Mouse (Mus musculus) MEL-GATA-1-ER (cell line): ENCODE measurements around the gene Rab5if.
"Not testable (repeated sequence)": the region's sequence is repeated elsewhere in the genome, so short reads cannot be mapped to it uniquely, and the experiment has no call there.

Experiments used
- DNase-seq: peaks from one replicate; pipeline ENCODE4 v3.0.0-alpha.2; 2012; ENCODE audit warnings: low read depth; ENCODE audit errors: extremely low read depth

Gene Rab5if

DNA sequence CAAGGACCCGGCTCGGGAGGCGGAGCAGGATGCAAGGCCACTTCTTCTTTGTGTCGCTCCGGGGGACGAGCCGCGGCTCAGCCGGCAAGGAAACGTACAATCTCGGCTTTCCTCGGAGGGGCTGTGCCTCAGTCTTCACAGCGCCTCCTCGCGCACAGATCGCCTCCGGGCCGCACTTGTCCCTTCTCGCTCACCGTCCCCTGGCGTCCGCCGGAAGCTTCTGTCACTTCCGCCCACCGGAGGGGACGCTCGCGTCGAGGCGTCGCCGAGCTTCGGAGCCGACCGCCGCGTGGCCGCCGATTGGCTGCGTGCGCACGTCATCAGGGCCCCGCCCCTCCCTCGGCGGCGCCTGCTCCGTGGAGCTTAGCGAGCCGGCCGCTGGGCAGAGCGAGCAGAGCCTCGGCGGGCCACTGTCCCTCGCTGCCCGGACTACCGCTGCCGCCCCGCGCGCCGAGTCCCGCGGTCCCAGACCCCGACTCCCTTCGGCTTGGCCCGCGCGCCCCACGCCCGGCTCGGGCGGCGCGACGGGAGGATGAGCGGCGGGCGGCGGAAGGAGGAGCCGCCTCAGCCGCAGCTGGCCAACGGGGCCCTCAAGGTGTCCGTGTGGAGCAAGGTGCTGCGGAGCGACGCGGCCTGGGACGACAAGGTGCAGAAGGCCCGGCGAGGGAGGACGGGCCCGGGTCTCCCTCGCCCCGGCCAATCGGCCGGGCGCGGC lies at the start of gene Rab5if:
Gene Rab5if (plus strand): TSS at position 357 of the 715 bp plus-strand sequence.
- DNase-seq = peak; percentile 89

DNA sequence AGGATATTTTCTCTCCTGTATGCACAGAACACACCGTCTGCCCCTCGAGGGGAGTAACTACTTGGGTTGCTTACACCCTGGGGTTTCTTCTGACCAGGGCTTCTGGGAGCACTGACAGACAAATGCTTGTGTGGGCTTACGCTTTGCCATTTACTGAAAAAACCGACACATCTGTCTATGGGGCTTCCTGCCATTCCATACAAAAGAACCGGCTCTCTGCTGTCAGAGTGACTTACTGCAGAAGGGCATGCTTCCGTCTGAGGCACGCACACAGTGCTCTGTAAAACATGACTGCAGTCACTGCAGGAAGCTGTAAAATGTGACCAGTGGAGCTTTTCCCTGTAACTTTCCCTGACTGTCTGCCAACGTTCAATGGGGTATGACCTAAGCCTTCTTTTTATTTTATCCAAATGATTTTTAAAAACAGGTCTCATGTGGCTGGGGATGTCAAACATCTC lies 48.6 kb upstream of the Rab5if start:
- DNase-seq = no peak

DNA sequence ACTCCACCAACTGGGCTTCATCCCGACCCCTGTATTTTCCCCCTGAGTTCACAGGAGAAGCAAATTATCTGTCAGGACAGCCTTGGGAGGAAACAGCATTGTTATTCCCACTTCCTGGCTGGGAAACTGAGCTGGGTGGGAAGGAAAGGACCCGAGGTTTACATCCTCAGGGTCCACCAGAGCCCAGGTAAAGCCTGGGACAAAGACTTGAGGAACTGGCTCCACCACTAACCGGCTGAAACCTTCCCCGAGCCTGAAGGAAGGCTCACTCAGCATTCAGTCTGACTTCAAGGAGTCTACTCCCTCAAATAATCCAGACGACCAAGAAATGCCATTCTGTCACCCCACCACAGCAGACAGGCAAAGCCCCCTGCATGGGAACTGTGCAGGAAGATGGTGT lies 48.0 kb upstream of the Rab5if start:
- DNase-seq = no peak

DNA sequence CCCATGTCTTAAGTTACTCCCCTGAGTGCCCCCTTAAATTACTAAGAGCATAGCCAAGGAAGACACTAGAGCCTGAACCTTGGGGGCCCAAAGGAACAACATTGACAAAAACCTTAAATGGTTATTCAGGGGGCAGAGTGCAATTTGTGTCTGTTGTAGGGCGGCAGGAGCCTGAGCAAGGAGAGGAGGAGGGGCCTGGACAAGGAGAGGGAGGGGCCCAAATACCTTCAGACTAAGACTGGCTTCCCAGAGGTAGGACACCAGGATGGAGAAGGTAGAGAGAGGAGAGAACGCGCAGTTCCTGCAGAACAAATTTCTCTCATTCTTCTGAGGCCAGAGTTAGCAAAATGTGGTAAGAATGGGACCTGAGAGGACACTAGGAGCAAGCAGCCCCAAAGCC lies 47.5 kb upstream of the Rab5if start:
- DNase-seq = no peak

DNA sequence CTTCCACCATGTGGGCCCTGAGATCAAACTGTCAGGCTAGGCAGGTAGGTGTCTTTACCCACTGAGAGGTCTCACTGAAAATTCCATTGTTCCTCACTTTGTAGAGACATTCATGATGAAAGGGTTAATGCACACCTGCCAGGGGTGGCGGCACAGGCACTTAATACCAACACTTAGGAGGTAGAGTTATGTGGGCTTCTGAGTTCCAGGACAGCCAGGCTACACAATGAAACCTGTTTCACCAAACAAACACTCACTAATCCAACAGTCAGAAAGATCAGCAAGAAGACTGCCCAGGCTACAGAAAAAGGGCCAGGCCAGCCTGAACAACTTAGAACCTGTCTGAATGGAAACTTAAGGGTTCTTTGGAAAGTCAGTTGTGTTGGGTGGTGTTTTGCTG lies 46.8 kb upstream of the Rab5if start:
- DNase-seq = no peak

DNA sequence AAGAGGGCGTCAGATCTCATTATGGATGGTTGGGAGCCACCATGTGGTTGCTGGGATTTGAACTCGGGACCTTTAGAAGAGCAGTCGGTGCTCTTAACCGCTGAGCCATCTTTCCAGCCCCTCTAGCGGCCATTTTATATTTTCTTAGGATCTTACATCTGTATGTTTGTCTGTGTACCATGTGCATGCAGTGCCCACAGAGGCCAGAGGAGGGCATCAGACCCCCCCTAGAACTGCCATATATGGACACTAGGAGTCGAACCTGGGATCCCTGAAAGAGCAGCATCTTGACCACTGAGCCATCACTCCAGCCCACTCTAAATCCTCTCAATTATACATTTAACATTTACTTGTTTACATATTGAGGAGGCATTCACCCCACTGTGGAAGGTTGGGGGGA lies 37.8 kb upstream of the Rab5if start:
- DNase-seq = not testable (repeated sequence)

DNA sequence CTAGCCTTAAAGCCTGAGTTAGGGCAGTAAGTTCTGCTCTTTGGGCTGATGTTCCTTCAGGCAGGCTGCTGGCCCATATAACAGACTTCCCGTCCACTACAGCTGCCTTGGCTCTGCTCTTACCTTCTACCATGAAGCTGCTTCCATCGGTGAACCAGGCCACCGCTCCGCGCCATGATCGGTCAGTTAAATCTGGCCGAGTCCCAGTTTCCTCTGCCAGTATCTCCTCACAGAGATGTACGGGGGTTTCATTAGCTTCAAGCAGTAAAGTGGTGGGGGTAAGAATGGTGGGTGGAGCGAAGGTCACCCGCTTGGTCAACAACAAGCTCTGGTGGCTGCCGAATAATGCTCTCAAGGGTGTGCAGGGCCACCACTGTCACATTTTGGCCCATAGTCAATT lies 28.6 kb upstream of the Rab5if start:
- no peak for DNase-seq

DNA sequence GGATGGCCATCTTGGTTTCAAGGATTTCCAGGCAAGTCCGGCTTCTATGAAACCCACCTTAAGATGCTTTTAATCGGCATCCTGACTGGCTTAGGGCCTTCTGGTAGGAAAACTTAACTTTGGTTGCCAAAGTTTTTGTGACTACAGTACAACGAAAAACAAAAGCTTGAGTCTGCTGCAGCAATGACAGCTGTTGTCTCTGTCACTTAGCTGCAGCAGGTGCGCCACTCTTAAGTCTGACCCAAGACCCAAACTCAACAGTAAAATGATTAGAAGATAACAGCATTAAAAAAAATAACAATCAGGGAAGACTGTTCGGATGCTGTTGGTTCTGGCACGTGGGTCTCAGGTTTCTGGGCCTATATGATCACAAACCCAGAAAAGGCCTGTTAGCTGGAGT lies 24.1 kb upstream of the Rab5if start:
- DNase-seq = no peak

DNA sequence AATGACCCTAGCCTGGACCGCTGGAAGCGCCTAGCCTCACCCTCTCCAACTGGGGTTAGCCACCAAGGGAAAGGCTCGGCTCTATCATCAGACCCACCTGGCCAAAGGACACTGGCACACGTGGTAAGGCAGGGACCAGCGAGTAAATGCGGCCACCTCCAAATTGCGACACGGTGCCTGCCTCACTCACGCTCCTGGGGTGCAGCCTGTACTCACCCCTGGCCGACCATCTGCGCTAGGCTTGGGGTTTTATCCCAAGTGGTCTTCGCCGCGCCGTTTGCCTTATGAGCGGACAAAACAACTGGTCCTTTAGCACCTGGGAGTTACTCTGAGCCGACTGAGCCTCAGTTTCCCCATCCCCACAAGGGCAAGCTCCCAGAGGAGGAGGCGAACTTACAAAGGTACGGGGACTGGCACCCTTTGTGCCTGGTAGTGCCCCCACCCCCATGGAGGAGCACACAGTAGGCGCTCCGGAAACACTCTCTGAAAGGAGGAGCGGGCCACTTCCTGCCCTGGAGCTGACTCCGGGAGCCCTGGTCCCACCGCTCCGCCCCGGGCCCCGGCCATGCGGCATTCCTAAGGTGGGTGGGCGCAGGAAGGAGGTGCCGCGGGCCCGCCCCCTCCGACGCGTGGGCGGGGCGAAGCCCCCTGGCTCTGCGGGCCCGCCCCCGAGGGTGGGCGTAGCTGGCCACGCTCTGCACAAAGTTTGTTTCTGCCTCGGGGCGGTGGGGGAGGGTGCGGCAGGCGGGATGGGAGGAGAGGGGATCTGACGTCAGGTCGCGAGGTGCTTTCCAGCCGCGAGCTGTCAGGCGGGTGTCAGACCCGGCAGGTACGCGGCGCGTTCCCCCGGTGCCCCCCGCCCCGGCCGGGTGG lies 23.4 kb upstream of the Rab5if start, which contains the start of gene Tgif2:
Gene Tgif2 (plus strand): TSS at position 689 of the 873 bp plus-strand sequence.
- peak; percentile 65 for DNase-seq

DNA sequence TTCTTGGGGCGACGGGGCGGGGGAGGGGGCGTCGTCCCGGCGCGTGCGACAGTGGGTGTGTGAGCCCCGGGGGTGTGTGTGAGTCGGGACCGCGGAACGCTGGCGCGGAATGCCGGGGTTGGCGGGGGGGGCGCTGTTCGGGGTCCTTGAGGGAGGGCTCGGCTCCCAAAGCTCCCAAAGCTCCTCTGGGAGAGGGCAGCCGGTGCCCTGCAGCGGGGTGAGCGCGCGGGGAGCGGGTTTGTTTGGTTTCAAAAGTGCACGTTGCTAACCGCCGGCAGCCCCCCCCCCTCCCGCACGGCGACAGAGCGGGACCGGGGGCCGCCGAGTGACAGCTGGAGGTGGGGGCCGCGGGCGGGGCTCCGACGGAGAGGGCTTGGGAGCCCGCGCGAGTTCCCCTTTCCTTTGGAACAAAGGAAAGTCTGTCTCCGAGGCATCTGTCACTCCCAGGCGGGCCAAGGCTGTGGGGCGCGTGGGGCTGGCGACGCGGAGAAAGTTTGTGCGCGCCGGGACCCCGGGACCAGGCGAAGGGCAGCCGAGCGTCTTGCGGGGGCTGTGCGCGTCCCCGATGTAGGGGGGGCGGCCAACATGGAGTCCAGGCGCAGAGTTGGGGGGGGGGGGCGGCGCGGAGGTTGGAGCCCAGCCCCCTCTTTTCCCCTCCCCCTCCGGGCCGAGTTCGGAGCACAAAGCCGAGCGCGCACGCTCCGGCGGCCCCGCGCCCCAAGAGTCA lies 22.5 kb upstream of the Rab5if start:
- DNase-seq = no peak

DNA sequence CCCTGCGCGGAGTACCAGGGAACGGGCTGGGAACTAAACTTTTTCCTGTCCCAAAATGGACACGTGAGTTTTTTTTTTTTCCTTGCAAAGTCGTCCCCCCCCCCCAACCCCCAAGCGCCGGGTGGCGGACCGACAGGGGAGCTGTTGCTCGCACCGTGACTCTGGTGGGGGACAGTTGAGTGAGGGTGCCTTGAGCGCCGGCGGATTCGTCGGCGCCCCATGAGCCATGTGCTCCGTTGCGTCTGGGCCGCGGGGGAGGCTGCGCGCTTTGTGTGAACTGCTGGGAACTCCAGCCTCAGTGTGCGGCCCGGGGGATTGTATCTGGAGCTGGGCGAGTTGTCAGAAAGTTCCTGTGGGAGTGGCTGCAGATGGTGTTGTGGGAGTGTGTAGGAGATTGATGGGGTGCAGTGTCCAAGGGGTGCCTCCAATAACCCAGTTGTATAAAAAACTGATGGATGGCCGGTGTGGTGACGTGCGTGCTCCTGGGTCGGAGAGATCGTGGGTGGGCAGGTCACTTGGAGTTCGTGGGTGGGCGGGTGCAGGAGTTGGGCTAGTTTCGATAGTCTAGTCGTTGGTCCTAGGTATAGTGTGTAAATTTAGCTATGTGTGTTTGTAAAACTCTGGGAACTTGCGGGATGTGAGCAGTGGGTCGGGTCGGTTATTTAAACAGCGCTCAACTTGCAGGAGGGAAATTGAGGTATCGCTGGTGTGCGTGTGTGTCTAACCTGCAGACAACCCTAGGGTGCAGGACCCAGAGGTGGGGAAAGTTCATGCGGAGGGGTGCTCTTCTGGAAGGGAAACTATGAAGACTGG lies 21.7 kb upstream of the Rab5if start:
- DNase-seq = no peak

DNA sequence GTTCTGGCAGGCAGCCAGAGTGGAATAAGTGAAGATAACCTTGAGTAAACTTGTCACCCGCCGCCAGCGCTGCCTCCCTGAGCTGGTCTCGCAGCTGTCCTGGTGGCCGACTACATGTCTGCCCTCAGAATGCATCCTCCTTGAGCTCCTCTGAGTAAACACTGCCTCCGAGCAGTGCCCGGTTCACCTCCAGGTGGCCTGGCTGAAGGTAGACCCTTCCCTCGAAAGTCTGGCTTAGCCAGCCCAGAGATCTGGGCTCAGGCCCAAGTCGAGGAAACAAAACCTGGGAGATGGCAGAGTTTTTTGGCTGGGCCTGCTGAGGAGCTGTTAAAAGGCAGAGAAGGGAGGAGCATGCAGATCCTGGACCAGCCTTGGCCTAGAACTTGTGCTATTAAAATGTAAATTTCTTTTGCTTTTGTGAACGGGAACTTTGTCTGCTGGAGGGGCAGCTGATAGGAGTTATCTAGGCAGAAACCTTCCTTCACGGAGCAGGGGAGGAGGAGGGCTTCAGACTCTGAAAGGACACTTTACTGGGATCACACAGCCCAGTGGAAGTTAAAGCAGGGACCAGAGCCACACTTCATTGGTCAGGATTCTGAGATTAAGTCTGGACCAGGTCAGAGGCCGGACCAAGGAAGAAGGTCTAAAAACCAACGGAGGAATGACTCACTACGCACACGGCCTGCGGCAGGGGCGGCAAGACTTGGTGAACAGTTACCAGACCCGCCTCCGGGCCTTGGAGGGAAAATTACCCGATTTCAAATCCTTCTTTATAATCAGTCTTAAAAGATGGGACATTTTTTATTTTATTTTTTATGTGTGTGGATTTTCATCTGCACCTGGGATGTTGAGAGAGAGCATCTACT lies 20.9 kb upstream of the Rab5if start:
- peak; percentile 71 for DNase-seq

DNA sequence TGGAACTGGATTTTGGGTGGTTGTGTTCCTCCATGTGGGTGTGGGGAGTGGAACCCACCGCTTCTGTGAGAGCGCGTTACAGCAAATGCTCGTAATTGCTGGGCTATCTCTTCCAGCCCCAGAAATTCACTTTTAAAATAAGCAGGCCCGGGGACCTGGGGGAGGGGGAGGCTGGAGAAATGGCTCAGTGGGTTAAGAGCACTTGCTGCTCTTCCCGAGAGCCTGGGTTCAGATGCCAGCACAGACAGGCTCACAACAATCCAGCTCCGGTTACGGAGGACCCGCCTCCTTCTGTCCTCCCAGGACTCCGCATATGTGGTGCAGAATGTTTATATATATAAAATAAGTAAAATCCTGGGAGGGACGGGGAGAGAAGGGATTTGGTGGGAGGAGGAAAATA lies 20.2 kb upstream of the Rab5if start:
- DNase-seq = no peak

DNA sequence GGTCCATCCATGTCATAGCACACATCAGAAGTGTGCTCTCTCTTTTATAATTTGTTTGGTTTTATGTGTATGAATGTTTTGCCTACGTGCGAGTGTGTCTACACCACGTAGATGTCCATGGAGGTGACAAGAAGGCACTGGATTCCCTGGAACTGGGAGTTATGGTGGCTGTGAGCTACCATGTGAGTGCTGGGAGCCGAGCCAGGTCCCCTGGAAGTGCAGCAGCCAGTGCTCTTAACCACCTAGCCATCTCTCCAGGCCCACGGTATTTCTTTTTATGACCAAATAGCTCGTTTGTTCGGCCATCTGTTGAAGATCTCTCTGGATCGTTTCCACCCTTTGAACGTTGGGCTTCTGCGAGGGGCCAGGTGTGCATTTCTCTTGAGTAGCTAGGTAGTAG lies 19.6 kb upstream of the Rab5if start:
- DNase-seq = no peak

DNA sequence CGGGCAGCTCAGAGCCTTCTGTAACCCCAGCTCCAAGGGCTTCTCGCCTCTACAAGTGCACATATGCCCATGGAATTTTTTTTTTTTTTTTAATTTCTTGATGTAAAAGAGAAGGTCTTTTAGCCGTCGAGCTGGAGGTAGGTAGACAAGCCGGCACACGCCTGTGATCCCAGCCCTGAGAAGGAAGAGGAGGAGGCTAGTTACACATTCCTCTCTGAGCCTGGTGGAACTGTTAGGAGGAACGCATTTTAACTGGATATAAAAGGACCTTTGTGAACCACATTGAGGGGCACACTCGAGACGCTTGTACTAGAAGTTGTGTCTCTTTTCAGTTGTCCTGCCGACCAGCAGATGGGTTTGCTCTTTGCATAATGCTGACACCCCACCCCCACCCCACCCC lies 18.2 kb upstream of the Rab5if start:
- DNase-seq = no peak

DNA sequence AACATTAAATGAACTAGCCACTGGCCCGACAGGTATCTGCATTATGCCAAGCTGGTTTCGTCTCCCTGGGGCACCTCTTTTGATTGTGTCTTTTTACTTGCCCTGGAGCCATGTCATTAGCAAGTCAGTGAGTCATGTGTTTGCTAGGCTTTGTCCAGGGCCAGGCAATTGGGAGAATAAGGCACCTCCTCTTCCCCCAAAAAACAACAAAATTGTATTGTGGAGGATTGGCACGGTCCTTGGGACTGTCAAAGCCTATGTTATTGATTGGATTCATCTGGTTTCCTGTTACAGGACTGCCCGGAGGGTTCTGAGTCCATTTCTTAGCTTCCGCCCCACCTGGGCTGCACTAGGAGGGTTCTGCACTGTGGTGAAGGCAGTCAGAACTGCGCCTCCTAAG lies 15.3 kb upstream of the Rab5if start:
- no peak for DNase-seq

DNA sequence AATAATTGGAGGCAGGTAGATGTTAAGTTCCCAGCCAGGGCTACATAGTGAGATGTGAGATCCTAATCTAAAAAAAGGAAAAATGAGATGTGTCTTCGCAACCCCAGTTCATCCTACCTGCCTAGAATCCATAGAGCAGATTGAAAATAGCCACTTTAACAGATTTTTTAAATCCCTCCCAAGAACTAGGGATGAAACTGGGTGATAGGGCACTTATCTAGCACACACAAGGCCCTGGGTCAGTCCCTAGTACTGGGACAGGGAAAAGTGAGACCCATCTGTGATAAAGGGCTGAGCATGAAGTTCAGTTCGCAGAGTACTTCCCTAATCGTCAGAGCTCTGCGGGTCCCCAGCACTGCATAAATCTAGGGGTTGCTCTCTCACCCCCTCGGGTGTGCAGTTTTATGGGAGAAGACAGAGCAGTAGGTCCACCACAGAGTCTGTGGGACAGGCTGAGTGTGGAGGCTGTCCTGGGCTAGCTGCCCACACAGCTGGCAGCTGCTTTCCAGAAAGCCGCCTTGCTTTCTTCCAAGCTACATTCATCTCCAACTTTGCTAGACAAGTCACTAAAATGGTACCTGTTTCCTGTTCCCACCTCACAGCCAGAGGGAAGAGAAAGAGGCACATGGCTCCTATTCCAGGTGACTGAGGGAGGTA lies 14.3 kb upstream of the Rab5if start:
- no peak for DNase-seq

DNA sequence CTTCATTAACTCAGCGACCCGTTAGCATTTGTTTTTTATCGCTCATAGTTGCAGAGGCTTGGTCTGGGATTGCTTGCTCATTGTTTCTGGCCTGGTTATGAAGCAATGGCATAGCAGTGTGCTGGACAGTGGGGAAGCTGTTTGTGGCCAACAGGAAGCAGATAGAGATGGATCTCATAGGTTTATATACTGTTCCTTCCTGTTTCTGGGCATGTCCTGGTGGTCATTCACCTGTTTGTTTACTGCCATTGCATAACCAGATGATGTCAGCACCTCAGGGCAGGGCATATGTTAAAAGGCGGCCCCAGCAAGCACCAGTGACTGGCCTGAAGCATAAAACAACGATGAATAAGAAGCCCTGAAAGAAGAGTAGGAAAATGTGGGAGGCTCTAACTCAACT lies 12.4 kb upstream of the Rab5if start:
- no peak for DNase-seq

DNA sequence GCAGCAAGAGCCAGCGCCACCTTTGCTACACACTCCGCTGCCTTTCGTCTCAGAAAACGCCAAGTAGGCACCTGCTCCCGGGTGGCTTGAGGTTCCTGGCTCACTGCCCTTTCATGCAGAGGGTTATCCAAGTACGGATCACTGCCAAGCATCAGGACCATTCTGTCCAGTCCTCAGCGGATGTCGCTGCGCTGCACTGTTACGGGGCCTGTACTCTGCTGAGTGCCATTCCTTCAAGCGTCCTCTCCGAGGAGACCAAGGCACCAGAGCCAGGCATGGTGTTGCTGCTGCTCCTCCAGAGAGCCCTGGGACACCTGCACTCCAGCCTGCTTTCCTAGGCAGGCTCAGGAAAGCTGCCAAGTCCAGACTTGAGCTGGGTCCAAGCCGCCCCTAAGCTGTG lies 9.3 kb upstream of the Rab5if start:
- DNase-seq = not testable (repeated sequence)
